Comparison of ENCODE assay signal across 12 mouse cellular contexts in genomic region chr12:38386991-38387390, GRCm38 (mm10).
DNase-seq lines count a peak whose midpoint lies in the region; ATAC-seq lines count a peak whose summit lies in the region.
"Had no signal": no experiment of that assay in that cellular context is flagged by ENCODE, and none has a peak within 500 bp of the region (broad histone marks: within the 10 kb centered on the region; RNA-seq: fewer than 3 reads in every experiment).

No protein-coding gene starts in this region.

- H3K4me3 ChIP-seq in forebrain, embryonic 14.5 days (ENCODE audit: low read depth, low read length): no peak overlapping the region
- no peak overlapping the region for H3K4me3 ChIP-seq in forebrain, embryonic 12.5 days (replicated peaks)
- H3K4me3 ChIP-seq in midbrain, embryonic 14.5 days (replicated peaks; ENCODE audit: low read depth, low read length): no peak overlapping the region
- H3K4me3 ChIP-seq: erythroblast, embryonic 14.5 days; myocyte had no signal

- peak; percentile 77 for DNase-seq in forebrain, embryonic 14.5 days (ENCODE audit: low spot score)
- peak; percentile 13 for DNase-seq in MN1 (ENCODE audit: low spot score)
- peak; percentile 72 for DNase-seq in cerebellum, adult 9-11 months
- peak; percentile 65 to 66 for DNase-seq in layer of hippocampus, postnatal 36 days
- DNase-seq in gastrocnemius, adult 8-10 months (ENCODE audit: low spot score in 2 of 2): no peak
- DNase-seq in midbrain, embryonic 14.5 days: no peak

- H3K4me2 ChIP-seq in forebrain, embryonic 14.5 days (ENCODE audit: low read length): no peak overlapping the region
- no peak overlapping the region for H3K4me2 ChIP-seq in forebrain, embryonic 12.5 days
- no peak overlapping the region for H3K4me2 ChIP-seq in midbrain, embryonic 14.5 days (ENCODE audit: low read length)

- 51% methylated on average over 1 of the region's 1 CpGs for WGBS in forebrain, embryonic 14.5 days
- WGBS in forebrain, embryonic 12.5 days: 61% methylated on average over 1 of the region's 1 CpGs
- 78% methylated on average over 1 of the region's 1 CpGs for WGBS in midbrain, embryonic 14.5 days

- H3K4me1 ChIP-seq in forebrain, embryonic 14.5 days (ENCODE audit: control insufficient read depth, insufficient read depth, low read length): peaks cover 8% of the 10 kb centered on the region; the same call in 1 of the 2 replicates
- H3K4me1 ChIP-seq in forebrain, embryonic 12.5 days: 0 out of 2 replicates have a peak, but pooled peaks cover 4% of the 10 kb centered on the region
- H3K4me1 ChIP-seq in midbrain, embryonic 14.5 days (ENCODE audit: control insufficient read depth, insufficient read depth, low read length): no peaks in the 10 kb centered on the region

- peak; percentile 71; the same call in 1 of the 2 replicates for ATAC-seq in forebrain, embryonic 14.5 days
- ATAC-seq in forebrain, embryonic 12.5 days (ENCODE audit: low FRiP score): no peak
- no peak for ATAC-seq in granulocyte monocyte progenitor cell, adult 5-6 weeks (replicated peaks; ENCODE audit: poor library complexity, severe bottlenecking)
- no peak for ATAC-seq in midbrain, embryonic 14.5 days (ENCODE audit: low FRiP score, low TSS enrichment)
- ATAC-seq: intestine, embryonic 16.5 days had no signal

- no peak overlapping the region for H3K27ac ChIP-seq in forebrain, embryonic 14.5 days (ENCODE audit: low read depth, low read length)
- H3K27ac ChIP-seq in forebrain, embryonic 12.5 days: no peak overlapping the region
- no peak overlapping the region for H3K27ac ChIP-seq in midbrain, embryonic 14.5 days (replicated peaks; ENCODE audit: low read depth, low read length)
- H3K27ac ChIP-seq: macrophage had no signal

- no peak overlapping the region for H3K9ac ChIP-seq in forebrain, embryonic 14.5 days (ENCODE audit: low read length)
- H3K9ac ChIP-seq in forebrain, embryonic 12.5 days: no peak overlapping the region
- no peak overlapping the region for H3K9ac ChIP-seq in midbrain, embryonic 14.5 days (replicated peaks; ENCODE audit: low read length)

- no peaks in the 10 kb centered on the region for H3K27me3 ChIP-seq in forebrain, embryonic 14.5 days (replicated peaks; ENCODE audit: control insufficient read depth, insufficient read depth, low read length)
- H3K27me3 ChIP-seq in forebrain, embryonic 12.5 days: no peaks in the 10 kb centered on the region
- H3K27me3 ChIP-seq in midbrain, embryonic 14.5 days (ENCODE audit: control insufficient read depth, insufficient read depth, low read length): no peaks in the 10 kb centered on the region

- no peaks in the 10 kb centered on the region for H3K9me3 ChIP-seq in forebrain, embryonic 14.5 days (replicated peaks; ENCODE audit: control insufficient read depth, low read length)
- H3K9me3 ChIP-seq in forebrain, embryonic 12.5 days: no peaks in the 10 kb centered on the region
- H3K9me3 ChIP-seq in midbrain, embryonic 14.5 days (ENCODE audit: control insufficient read depth, low read length): no peaks in the 10 kb centered on the region

- H3K36me3 ChIP-seq in forebrain, embryonic 14.5 days (ENCODE audit: control insufficient read depth, insufficient read depth, low read length): no peaks in the 10 kb centered on the region
- H3K36me3 ChIP-seq in forebrain, embryonic 12.5 days (replicated peaks): no peaks in the 10 kb centered on the region
- H3K36me3 ChIP-seq in midbrain, embryonic 14.5 days (ENCODE audit: control insufficient read depth, insufficient read depth, low read length): no peaks in the 10 kb centered on the region

Comparison
In these comparisons a context has a peak if more than half of its experiments do, and no peak if none do; other contexts are left out.
1. DNase-seq: peak in forebrain, embryonic 14.5 days (single experiment), MN1 (single experiment), cerebellum, adult 9-11 months (single experiment) and layer of hippocampus, postnatal 36 days (2 of 2); none in gastrocnemius, adult 8-10 months (0 of 2) and midbrain, embryonic 14.5 days (single experiment).